Mouse (Mus musculus): Measurements from ENCODE around the gene Sprr2a1. TPM values are rescaled to one million over a fixed set of nuclear protein-coding genes. Genes with fewer than 3 reads are reported as not detected.
A peak's percentile ranks its signal among the peaks of the same experiment; 100 is the strongest.
"Not testable (repeated sequence)": the region's sequence is repeated elsewhere in the genome, so short reads cannot be mapped to it uniquely, and the experiment has no call there.

The Sprr2a1 gene
- polyA plus RNA-seq (2016; fragmentation: Nextera tagmentation; extraction: Ambion mirVana) = not detected in 2 replicates

GRCm38 (mm10) chr3:92215569-92215968, at the start of gene Sprr2a1, which contains the start of gene Sprr2a2:
Sprr2a1 (plus strand) TSS chr3:92215799.
Sprr2a2 (plus strand) TSS chr3:92215920.
- not testable (repeated sequence) for ATAC-seq (ENCODE audit: low FRiP score, low read depth)

GRCm38 (mm10) chr3:92169847-92170246, 45.8 kb upstream of the Sprr2a1 start:
- H3K27me3 ChIP-seq (replicated peaks) = no peaks in the 10 kb centered on the region
- H3K4me1 ChIP-seq = no peaks in the 10 kb centered on the region
- no peak overlapping the region for H3K4me3 ChIP-seq
- no peak overlapping the region for H3K27ac ChIP-seq
- no peak overlapping the region for H3K9ac ChIP-seq
- ATAC-seq (ENCODE audit: low FRiP score, low read depth) = no peak
- H3K4me2 ChIP-seq (replicated peaks) = no peak overlapping the region
- H3K36me3 ChIP-seq = no peaks in the 10 kb centered on the region
- H3K9me3 ChIP-seq = no peaks in the 10 kb centered on the region
- WGBS = 86% methylated on average over 3 of the region's 3 CpGs

More at GRCm38 (mm10) chr3:92215569-92215968, at the start of gene Sprr2a1, which contains the start of gene Sprr2a2:
- H3K4me3 ChIP-seq; H3K4me1 ChIP-seq; H3K9me3 ChIP-seq; H3K36me3 ChIP-seq; H3K27me3 ChIP-seq (replicated peaks); H3K9ac ChIP-seq; H3K4me2 ChIP-seq (replicated peaks); H3K27ac ChIP-seq: not testable (repeated sequence)
- WGBS = no CpG with 5 or more reads among the region's 2 CpGs

- Histone ChIP-seq H3K9me3 (no peaks in the 10 kb centered on the region), H3K27me3 (replicated peaks) (no peaks in the 10 kb centered on the region), H3K4me2 (replicated peaks) (no peak overlapping the region), H3K4me1 (no peaks in the 10 kb centered on the region), H3K4me3 (no peak overlapping the region), H3K27ac (no peak overlapping the region), H3K9ac (no peak overlapping the region), H3K36me3 (no peaks in the 10 kb centered on the region)
- ATAC-seq (ENCODE audit: low FRiP score, low read depth) = no peak
- WGBS = 79% methylated on average over 1 of the region's 1 CpGs
These were observed 38.7 kb upstream of the Sprr2a1 start for GRCm38 (mm10) chr3:92176880-92177279.

- no peak overlapping the region for H3K4me3 ChIP-seq
- no peak overlapping the region for H3K27ac ChIP-seq
- no peak overlapping the region for H3K9ac ChIP-seq
- ATAC-seq (ENCODE audit: low FRiP score, low read depth) = peak; percentile 25; the same call in 1 of the 2 replicates
- no peaks in the 10 kb centered on the region for H3K4me1 ChIP-seq
- H3K4me2 ChIP-seq (replicated peaks) = no peak overlapping the region
- no peaks in the 10 kb centered on the region for H3K9me3 ChIP-seq
- H3K36me3 ChIP-seq = no peaks in the 10 kb centered on the region
- H3K27me3 ChIP-seq (replicated peaks) = no peaks in the 10 kb centered on the region
- WGBS = 90% methylated on average over 6 of the region's 6 CpGs
These were observed 19.9 kb upstream of the Sprr2a1 start for GRCm38 (mm10) chr3:92195512-92196200.

- H3K9me3 ChIP-seq; H3K4me1 ChIP-seq; H3K27ac ChIP-seq; H3K9ac ChIP-seq; H3K36me3 ChIP-seq; H3K4me3 ChIP-seq; H3K4me2 ChIP-seq (replicated peaks); H3K27me3 ChIP-seq (replicated peaks); ATAC-seq (ENCODE audit: low FRiP score, low read depth): not testable (repeated sequence)
- no CpG with 5 or more reads among the region's 16 CpGs for WGBS
These were observed 4.3 kb upstream of the Sprr2a1 start for GRCm38 (mm10) chr3:92211133-92211925.

GRCm38 (mm10) chr3:92212059-92212458, 3.5 kb upstream of the Sprr2a1 start:
- not testable (repeated sequence) for H3K9me3 ChIP-seq; ATAC-seq (ENCODE audit: low FRiP score, low read depth); H3K27ac ChIP-seq; H3K9ac ChIP-seq; H3K4me2 ChIP-seq (replicated peaks); H3K27me3 ChIP-seq (replicated peaks); H3K4me1 ChIP-seq; H3K4me3 ChIP-seq; H3K36me3 ChIP-seq
- WGBS = no CpG with 5 or more reads among the region's 1 CpGs

GRCm38 (mm10) chr3:92213651-92214050, 1.9 kb upstream of the Sprr2a1 start:
- not testable (repeated sequence) for H3K4me1 ChIP-seq; H3K27ac ChIP-seq; H3K9ac ChIP-seq; H3K9me3 ChIP-seq; H3K4me3 ChIP-seq; H3K4me2 ChIP-seq (replicated peaks); ATAC-seq (ENCODE audit: low FRiP score, low read depth); H3K27me3 ChIP-seq (replicated peaks); H3K36me3 ChIP-seq

GRCm38 (mm10) chr3:92219031-92219430, 3.4 kb downstream of the Sprr2a1 start:
- not testable (repeated sequence) for H3K4me1 ChIP-seq; H3K27me3 ChIP-seq (replicated peaks); H3K36me3 ChIP-seq; H3K9ac ChIP-seq; H3K27ac ChIP-seq; H3K4me3 ChIP-seq; H3K4me2 ChIP-seq (replicated peaks); H3K9me3 ChIP-seq
- ATAC-seq (ENCODE audit: low FRiP score, low read depth) = 0 out of 2 replicates have a peak, but pooled peaks have one; percentile 52
- WGBS = no CpG with 5 or more reads among the region's 8 CpGs

- not testable (repeated sequence) for H3K27ac ChIP-seq; H3K4me3 ChIP-seq; H3K4me1 ChIP-seq; H3K9ac ChIP-seq; H3K27me3 ChIP-seq (replicated peaks); H3K9me3 ChIP-seq; H3K36me3 ChIP-seq; H3K4me2 ChIP-seq (replicated peaks)
- 0 out of 2 replicates have a peak, but pooled peaks have one; percentile 13 for ATAC-seq (ENCODE audit: low FRiP score, low read depth)
These were observed 8.1 kb downstream of the Sprr2a1 start for GRCm38 (mm10) chr3:92223708-92224107.

GRCm38 (mm10) chr3:92227410-92227809, 11.8 kb downstream of the Sprr2a1 start:
- not testable (repeated sequence) for H3K4me3 ChIP-seq; H3K4me2 ChIP-seq (replicated peaks); H3K9me3 ChIP-seq; H3K27ac ChIP-seq; H3K9ac ChIP-seq; H3K4me1 ChIP-seq; ATAC-seq (ENCODE audit: low FRiP score, low read depth); H3K36me3 ChIP-seq; H3K27me3 ChIP-seq (replicated peaks)
- WGBS = 75% methylated on average over 3 of the region's 3 CpGs

GRCm38 (mm10) chr3:92236463-92237189, 21.0 kb downstream of the Sprr2a1 start:
- not testable (repeated sequence) for H3K36me3 ChIP-seq; H3K9ac ChIP-seq; H3K4me1 ChIP-seq; H3K27me3 ChIP-seq (replicated peaks); H3K4me2 ChIP-seq (replicated peaks); H3K4me3 ChIP-seq; H3K9me3 ChIP-seq; H3K27ac ChIP-seq
- peak; percentile 15; the same call in 1 of the 2 replicates for ATAC-seq (ENCODE audit: low FRiP score, low read depth)
- no CpG with 5 or more reads among the region's 5 CpGs for WGBS

- H3K4me2 ChIP-seq (replicated peaks); H3K9ac ChIP-seq; H3K4me1 ChIP-seq; H3K9me3 ChIP-seq; H3K27me3 ChIP-seq (replicated peaks); H3K4me3 ChIP-seq; H3K27ac ChIP-seq; ATAC-seq (ENCODE audit: low FRiP score, low read depth); H3K36me3 ChIP-seq: not testable (repeated sequence)
These were observed 23.1 kb downstream of the Sprr2a1 start for GRCm38 (mm10) chr3:92238736-92239135.
